ENCODE assay signal across 14 mouse cellular contexts in the genomic region with DNA sequence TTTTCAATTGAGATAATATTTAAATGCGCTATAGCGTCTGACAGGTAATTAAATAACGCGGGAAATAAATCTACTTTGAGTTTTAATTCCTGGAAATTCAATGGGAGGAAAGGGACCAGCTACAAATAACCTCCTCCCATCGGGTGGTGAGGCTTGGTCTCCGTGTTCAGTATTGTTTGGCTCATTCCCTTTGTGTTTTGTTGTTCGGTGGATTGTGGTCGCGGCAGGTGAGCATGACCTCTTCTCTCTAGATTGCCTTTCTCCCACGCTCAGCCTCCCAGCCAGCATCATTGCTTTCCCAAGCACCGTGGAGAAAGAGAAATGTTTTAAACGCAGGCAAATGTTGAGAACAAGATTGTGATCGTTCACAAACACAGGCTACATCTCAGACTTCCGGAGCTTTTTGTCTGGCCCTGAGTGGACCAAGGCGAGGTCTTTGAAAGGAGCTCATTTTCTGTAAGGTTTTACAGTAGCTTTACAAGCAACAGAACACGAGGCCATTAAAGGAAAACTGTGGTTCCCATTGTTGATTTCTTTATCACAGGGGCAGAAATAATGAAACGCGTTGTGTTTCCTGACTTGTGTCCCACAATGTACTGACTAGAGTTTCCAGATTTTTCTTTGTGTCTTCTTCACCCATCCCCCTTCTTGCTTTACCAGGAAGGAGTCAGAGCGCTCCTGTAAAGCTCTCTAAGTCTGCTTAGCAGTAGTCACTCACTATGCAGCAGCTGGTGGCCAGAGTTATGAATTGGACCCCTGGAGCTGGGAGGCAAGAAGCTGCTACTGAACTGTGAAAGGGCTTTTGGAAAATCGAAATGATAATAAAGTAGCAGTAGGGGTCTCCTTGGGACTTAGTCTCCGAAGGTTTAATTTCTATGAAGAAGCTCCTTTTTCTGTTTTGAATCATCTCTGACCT.
DNase-seq lines count a peak whose midpoint lies in the region; ATAC-seq and TF ChIP-seq lines count a peak whose summit lies in the region.
"Had no signal": no experiment of that assay in that cellular context is flagged by ENCODE, and none has a peak within 500 bp of the region (broad histone marks: within the 10 kb centered on the region; RNA-seq: fewer than 3 reads in every experiment).

No protein-coding gene starts in this region.

- H3K36me3 ChIP-seq in kidney, postnatal 0 days (ENCODE audit: insufficient read depth, low read length): no peaks in the 10 kb centered on the region
- no peaks in the 10 kb centered on the region for H3K36me3 ChIP-seq in hindbrain, embryonic 13.5 days
- no peaks in the 10 kb centered on the region for H3K36me3 ChIP-seq in neural tube, embryonic 12.5 days
- no peaks in the 10 kb centered on the region for H3K36me3 ChIP-seq in liver, embryonic 12.5 days
- H3K36me3 ChIP-seq in intestine, postnatal 0 days (ENCODE audit: control insufficient read depth, insufficient read depth): no peaks in the 10 kb centered on the region

- ATAC-seq in kidney, postnatal 0 days (replicated peaks; ENCODE audit: low FRiP score, low read depth): 0 out of 2 replicates have a peak, but pooled peaks have one; percentile 10
- peak; percentile 59; the same call in 1 of the 2 replicates for ATAC-seq in hindbrain, embryonic 13.5 days (ENCODE audit: low FRiP score)
- ATAC-seq in neural tube, embryonic 12.5 days (ENCODE audit: low FRiP score, low read depth): no peak
- ATAC-seq in liver, embryonic 12.5 days: no peak
- no peak for ATAC-seq in intestine, postnatal 0 days
- ATAC-seq: lung, postnatal 0 days had no signal

- TF ChIP-seq POLR2A in brain, embryonic 14.5 days (IDR thresholded peaks at IDR 0.05; ENCODE audit: borderline replicate concordance, extremely low read depth, insufficient read depth, insufficient read length, poor library complexity, severe bottlenecking): no peak

- peak overlapping the region; percentile 11; the same call in 1 of the 2 replicates for H3K4me2 ChIP-seq in kidney, postnatal 0 days (ENCODE audit: low read length)
- peak overlapping the region; percentile 31 for H3K4me2 ChIP-seq in hindbrain, embryonic 13.5 days
- peak overlapping the region; percentile 24 for H3K4me2 ChIP-seq in neural tube, embryonic 12.5 days (replicated peaks)
- no peak overlapping the region for H3K4me2 ChIP-seq in liver, embryonic 12.5 days
- no peak overlapping the region for H3K4me2 ChIP-seq in intestine, postnatal 0 days (replicated peaks; ENCODE audit: low read depth)

- WGBS in kidney, postnatal 0 days: 44% methylated on average over 21 of the region's 21 CpGs
- WGBS in hindbrain, embryonic 13.5 days: 35% methylated on average over 21 of the region's 21 CpGs
- 42% methylated on average over 21 of the region's 21 CpGs for WGBS in neural tube, embryonic 12.5 days
- WGBS in liver, embryonic 12.5 days (ENCODE audit: insufficient replicate concordance): 67% methylated on average over 21 of the region's 21 CpGs
- 74% methylated on average over 21 of the region's 21 CpGs for WGBS in intestine, postnatal 0 days

- no peaks in the 10 kb centered on the region for H3K4me1 ChIP-seq in kidney, postnatal 0 days (replicated peaks; ENCODE audit: insufficient read depth, low read length)
- H3K4me1 ChIP-seq in hindbrain, embryonic 13.5 days (replicated peaks): peaks cover 11% of the 10 kb centered on the region
- peaks cover 5% of the 10 kb centered on the region; the same call in 1 of the 2 replicates for H3K4me1 ChIP-seq in neural tube, embryonic 12.5 days
- no peaks in the 10 kb centered on the region for H3K4me1 ChIP-seq in liver, embryonic 12.5 days
- H3K4me1 ChIP-seq in intestine, postnatal 0 days (replicated peaks; ENCODE audit: control insufficient read depth, insufficient read depth, low read length): no peaks in the 10 kb centered on the region

- no peak overlapping the region for H3K9ac ChIP-seq in kidney, postnatal 0 days (ENCODE audit: low read depth, low read length)
- no peak overlapping the region for H3K9ac ChIP-seq in hindbrain, embryonic 13.5 days
- no peak overlapping the region for H3K9ac ChIP-seq in neural tube, embryonic 12.5 days
- no peak overlapping the region for H3K9ac ChIP-seq in liver, embryonic 12.5 days
- no peak overlapping the region for H3K9ac ChIP-seq in intestine, postnatal 0 days (ENCODE audit: low read depth, low read length)

- no peak for TF ChIP-seq CTCF in kidney, postnatal 0 days (IDR thresholded peaks at IDR 0.05; ENCODE audit: low read depth)
- no peak for TF ChIP-seq CTCF in brain, embryonic 14.5 days (IDR thresholded peaks at IDR 0.05; ENCODE audit: borderline replicate concordance, extremely low read depth, insufficient read depth, insufficient read length)
- TF ChIP-seq CTCF in intestine, postnatal 0 days (IDR thresholded peaks at IDR 0.05; ENCODE audit: low read depth): no peak

- H3K4me3 ChIP-seq in kidney, postnatal 0 days (replicated peaks; ENCODE audit: low read depth, low read length): no peak overlapping the region
- H3K4me3 ChIP-seq in hindbrain, embryonic 13.5 days: no peak overlapping the region
- H3K4me3 ChIP-seq in neural tube, embryonic 12.5 days: no peak overlapping the region
- no peak overlapping the region for H3K4me3 ChIP-seq in liver, embryonic 12.5 days
- no peak overlapping the region for H3K4me3 ChIP-seq in intestine, postnatal 0 days (ENCODE audit: low read depth, low read length)

- no peaks in the 10 kb centered on the region for H3K27me3 ChIP-seq in kidney, postnatal 0 days (ENCODE audit: insufficient read depth, low read length)
- H3K27me3 ChIP-seq in hindbrain, embryonic 13.5 days: no peaks in the 10 kb centered on the region
- no peaks in the 10 kb centered on the region for H3K27me3 ChIP-seq in neural tube, embryonic 12.5 days (replicated peaks)
- no peaks in the 10 kb centered on the region for H3K27me3 ChIP-seq in liver, embryonic 12.5 days (replicated peaks)
- H3K27me3 ChIP-seq in intestine, postnatal 0 days (replicated peaks; ENCODE audit: control insufficient read depth, insufficient read depth, low read length): no peaks in the 10 kb centered on the region

- no peak overlapping the region for H3K27ac ChIP-seq in kidney, postnatal 0 days
- peak overlapping the region; percentile 64 for H3K27ac ChIP-seq in hindbrain, embryonic 13.5 days
- no peak overlapping the region for H3K27ac ChIP-seq in neural tube, embryonic 12.5 days
- H3K27ac ChIP-seq in liver, embryonic 12.5 days: no peak overlapping the region
- H3K27ac ChIP-seq in intestine, postnatal 0 days (ENCODE audit: low read depth, low read length): no peak overlapping the region

- no peaks in the 10 kb centered on the region for H3K9me3 ChIP-seq in kidney, postnatal 0 days (replicated peaks; ENCODE audit: low read length)
- H3K9me3 ChIP-seq in hindbrain, embryonic 13.5 days: no peaks in the 10 kb centered on the region; the same call in 1 of the 2 replicates
- no peaks in the 10 kb centered on the region for H3K9me3 ChIP-seq in neural tube, embryonic 12.5 days
- no peaks in the 10 kb centered on the region for H3K9me3 ChIP-seq in liver, embryonic 12.5 days (replicated peaks)
- H3K9me3 ChIP-seq in intestine, postnatal 0 days (ENCODE audit: control insufficient read depth): no peaks in the 10 kb centered on the region

- DNase-seq in kidney, postnatal 0 days (ENCODE audit: low spot score): peak; percentile 29
- no peak for DNase-seq in kidney, adult 18-20 months
- peak; percentile 62 for DNase-seq in brain, embryonic 14.5 days (ENCODE audit: low read depth)
- no peak for DNase-seq in adrenal gland, postnatal 36 days
- DNase-seq: cerebellum, postnatal 25 days; heart, postnatal 36 days; kidney, postnatal 25 days; liver; right cerebral cortex, adult 18-20 months had no signal

Comparison
In these comparisons a context has a peak if more than half of its experiments do, and no peak if none do; other contexts are left out.
1. DNase-seq: peak in kidney, postnatal 0 days (single experiment) and brain, embryonic 14.5 days (single experiment); none in kidney, adult 18-20 months (single experiment) and adrenal gland, postnatal 36 days (0 of 2).
2. ATAC-seq: peak in kidney, postnatal 0 days (single experiment) and hindbrain, embryonic 13.5 days (single experiment); none in neural tube, embryonic 12.5 days (single experiment), liver, embryonic 12.5 days (single experiment) and intestine, postnatal 0 days (single experiment).
3. H3K4me2 ChIP-seq: peak in kidney, postnatal 0 days (single experiment), hindbrain, embryonic 13.5 days (single experiment) and neural tube, embryonic 12.5 days (single experiment); none in liver, embryonic 12.5 days (single experiment) and intestine, postnatal 0 days (single experiment).